Mouse (Mus musculus) olfactory bulb, adult 2 months (tissue): ENCODE results near the gene St6gal1. TPM values are rescaled to one million over a fixed set of nuclear protein-coding genes. Genes with fewer than 3 reads are reported as not detected.

Experiments used
- H3K27ac ChIP-seq: fragments of 200-500 bp; 2 replicates; pipeline ENCODE4 v1.5.1; 2012; ENCODE audit warnings: low read depth, low read length; ENCODE audit not compliant: insufficient read depth
- H3K4me1 ChIP-seq: fragments of 200-500 bp; 2 replicates; pipeline ENCODE4 v1.6.1; 2012; ENCODE audit warnings: low read length; ENCODE audit not compliant: control insufficient read depth, insufficient read depth
- H3K4me3 ChIP-seq: fragments of 200-500 bp; 2 replicates; pipeline ENCODE4 v1.5.1; 2012; ENCODE audit warnings: mild to moderate bottlenecking, low read depth, low read length, moderate library complexity; ENCODE audit not compliant: insufficient read depth
- CTCF ChIP-seq: fragments of 200-500 bp; IDR thresholded peaks from 2 replicates; pipeline ENCODE4 v1.5.1; 2012; ENCODE audit warnings: low read depth, mild to moderate bottlenecking, low read length, moderate library complexity; ENCODE audit not compliant: insufficient read depth
- POLR2A ChIP-seq: fragments of 200-500 bp; IDR thresholded peaks from 2 replicates; pipeline ENCODE4 v1.6.1; 2012; ENCODE audit warnings: mild to moderate bottlenecking, low read depth, low read length, moderate library complexity; ENCODE audit not compliant: insufficient read depth
- WGBS: fragments of 180-500 bp; shearing (Covaris S2); methylation state at CpG from one replicate; pipeline ENCODE4 v1.1.7; 2018; 5-methylcytosine and 5-hydroxymethylcytosine counted together
- polyA plus RNA-seq: library from polyadenylated mRNA; stranded (reverse); fragments of >200 nt; gene quantifications from 2 replicates; pipeline ENCODE4 v1.2.4, GENCODE M21; 2012; ENCODE audit warnings: low replicate concordance; ENCODE audit not compliant: missing spikeins, insufficient read depth, insufficient read length

St6gal1 gene
- polyA plus RNA-seq, 1 experiment, result not detected

DNA sequence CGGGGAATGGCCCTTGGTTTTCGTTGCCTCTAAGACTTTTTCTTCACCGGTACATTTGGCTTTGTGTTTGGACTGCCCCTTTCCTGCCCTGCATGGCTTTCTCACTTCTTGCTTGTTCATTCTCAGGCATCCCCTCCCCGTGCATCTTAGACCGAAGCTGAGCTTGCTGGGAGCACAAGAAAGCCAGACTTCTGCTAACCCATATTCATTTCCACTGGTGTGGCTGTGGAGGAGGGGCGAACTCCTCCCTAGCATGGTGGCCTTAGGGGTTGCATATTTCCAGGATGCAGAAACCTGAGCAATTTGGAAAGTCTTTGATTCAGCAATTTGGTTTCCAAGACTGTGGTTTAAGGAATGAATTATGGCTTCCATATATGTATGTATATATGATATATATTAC, 29.1 kb downstream of the St6gal1 start:
- H3K27ac ChIP-seq, result 0 out of 2 replicates have a peak overlapping the region, but pooled peaks have one; percentile 3
- 40% methylated on average over 6 of the region's 6 CpGs for WGBS

GRCm38 (mm10) chr16:23254062-23254461, 29.5 kb downstream of the St6gal1 start:
- no peak overlapping the region for H3K27ac ChIP-seq
- WGBS, result 48% methylated on average over 1 of the region's 1 CpGs
- H3K4me3 ChIP-seq, result no peak overlapping the region
- no peak for TF ChIP-seq POLR2A
- no peak for TF ChIP-seq CTCF
- H3K4me1 ChIP-seq, result peaks cover 26% of the 10 kb centered on the region

More for the DNA sequence above, 29.1 kb downstream of the St6gal1 start:
- H3K4me3 ChIP-seq, result no peak overlapping the region
- peaks cover 26% of the 10 kb centered on the region for H3K4me1 ChIP-seq
- TF ChIP-seq POLR2A (no peak), CTCF (no peak)

DNA sequence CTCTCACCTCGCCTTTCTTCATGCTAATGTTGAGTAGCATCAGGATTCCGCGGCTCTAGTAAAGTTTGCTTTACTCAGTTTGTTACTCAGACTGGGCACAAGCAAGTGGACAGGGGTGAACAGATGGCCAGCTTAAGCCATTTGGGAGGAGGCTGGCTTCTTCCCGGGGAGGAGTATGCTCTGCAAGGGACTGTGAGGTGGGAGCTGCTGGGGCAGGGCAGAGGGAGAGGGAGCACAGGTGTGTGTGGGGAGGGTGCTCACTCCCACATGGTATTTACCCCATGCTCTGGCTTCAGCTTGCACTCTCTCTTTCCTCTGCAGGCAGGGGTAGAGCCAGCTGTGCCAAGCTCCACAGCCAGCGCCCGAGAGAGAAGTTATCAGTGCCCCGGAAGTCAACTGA, 32.1 kb downstream of the St6gal1 start:
- no peak overlapping the region for H3K27ac ChIP-seq
- TF ChIP-seq CTCF (no peak), POLR2A (no peak)
- no peak overlapping the region for H3K4me3 ChIP-seq
- WGBS, result 83% methylated on average over 7 of the region's 7 CpGs
- H3K4me1 ChIP-seq, result peaks cover 25% of the 10 kb centered on the region

- H3K27ac ChIP-seq, result peak overlapping the region; percentile 75; the same call in 1 of the 2 replicates
- peaks cover 14% of the 10 kb centered on the region for H3K4me1 ChIP-seq
- 53% methylated on average over 7 of the region's 7 CpGs for WGBS
- H3K4me3 ChIP-seq, result no peak overlapping the region
- no peak for TF ChIP-seq POLR2A
Measured at GRCm38 (mm10) chr16:23258429-23258822, 33.9 kb downstream of the St6gal1 start.

DNA sequence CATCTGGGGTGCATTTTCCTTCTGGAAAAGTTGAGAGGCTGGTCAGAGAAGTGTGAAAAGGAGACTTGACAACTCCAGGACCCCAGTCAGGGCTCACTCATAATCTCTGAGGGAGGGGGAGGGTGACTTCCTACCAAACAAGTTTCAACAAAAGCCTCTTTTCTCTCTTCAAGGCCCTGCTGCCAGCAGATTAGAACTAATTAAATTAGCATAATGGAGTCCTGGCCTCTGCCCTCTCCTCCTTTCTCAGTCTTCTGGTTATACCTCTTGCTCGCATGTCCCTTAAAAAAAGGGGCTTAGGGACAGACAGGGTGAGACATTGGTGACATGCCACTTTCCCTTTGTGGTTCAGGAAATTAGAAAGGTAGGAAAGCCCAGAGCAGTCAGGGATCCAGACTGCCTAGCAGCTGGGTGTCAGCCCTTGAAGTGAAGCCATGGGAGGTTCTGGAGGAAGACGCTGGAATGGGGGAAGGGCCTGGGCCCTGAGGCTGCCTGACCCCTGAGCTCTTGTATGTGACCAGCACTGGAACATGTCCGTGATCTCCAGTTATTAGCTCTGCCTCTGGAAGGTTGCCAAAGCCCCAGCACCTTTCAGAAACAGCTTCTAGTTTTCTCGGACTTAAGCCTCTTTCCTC, 34.4 kb downstream of the St6gal1 start:
- Histone ChIP-seq H3K4me3 (no peak overlapping the region), H3K4me1 (peaks cover 11% of the 10 kb centered on the region), H3K27ac (no peak overlapping the region)
- WGBS, result 57% methylated on average over 4 of the region's 4 CpGs
- no peak for TF ChIP-seq CTCF
- no peak for TF ChIP-seq POLR2A

- no peak overlapping the region for H3K27ac ChIP-seq
- TF ChIP-seq CTCF (no peak), POLR2A (no peak)
- 74% methylated on average over 3 of the region's 3 CpGs for WGBS
- no peak overlapping the region for H3K4me3 ChIP-seq
- peaks cover 11% of the 10 kb centered on the region for H3K4me1 ChIP-seq
Measured at GRCm38 (mm10) chr16:23259580-23259979, 35.0 kb downstream of the St6gal1 start.

- WGBS, result 46% methylated on average over 3 of the region's 10 CpGs
- H3K4me3 ChIP-seq, result no peak overlapping the region
- no peak for TF ChIP-seq POLR2A
- H3K4me1 ChIP-seq, result peaks cover 15% of the 10 kb centered on the region
- no peak overlapping the region for H3K27ac ChIP-seq
Measured at GRCm38 (mm10) chr16:23262131-23262768, 37.7 kb downstream of the St6gal1 start.

- H3K27ac ChIP-seq, result no peak overlapping the region
- no peak for TF ChIP-seq CTCF
- no peak for TF ChIP-seq POLR2A
- H3K4me3 ChIP-seq, result no peak overlapping the region
- peaks cover 15% of the 10 kb centered on the region for H3K4me1 ChIP-seq
- 61% methylated on average over 5 of the region's 5 CpGs for WGBS
Measured at GRCm38 (mm10) chr16:23262846-23263245, 38.3 kb downstream of the St6gal1 start.

DNA sequence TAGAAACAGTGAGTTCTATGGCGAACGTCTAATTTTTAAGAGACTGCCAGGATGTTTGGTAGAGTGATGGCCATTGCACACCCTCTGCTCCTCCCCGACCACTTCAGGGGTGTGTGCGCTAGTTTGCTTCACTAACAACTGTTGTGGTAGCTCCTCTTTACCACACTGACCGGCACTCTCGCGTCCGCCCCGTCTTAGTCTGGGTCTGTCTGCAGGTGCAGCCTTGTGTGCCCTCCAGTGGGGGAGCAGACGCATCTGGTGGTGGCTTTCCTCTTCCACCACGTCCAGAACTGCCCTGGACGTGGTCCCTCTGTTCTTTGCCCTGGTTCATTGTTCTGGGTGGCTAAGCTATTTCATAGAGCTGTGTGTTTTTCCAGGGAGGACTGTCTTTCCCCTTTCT, 40.5 kb downstream of the St6gal1 start:
- WGBS, result 73% methylated on average over 12 of the region's 12 CpGs
- Histone ChIP-seq H3K4me1 (peaks cover 20% of the 10 kb centered on the region), H3K4me3 (no peak overlapping the region), H3K27ac (no peak overlapping the region)
- no peak for TF ChIP-seq POLR2A
- TF ChIP-seq CTCF, result no peak
